Mouse (Mus musculus): ENCODE measurements at regions not wholly inside any gene's neighbourhood (a gene's known extent, or its start where the extent isn't known, plus 50 kb on each side); places are given as distances from the start of the nearest gene placed in this dataset.

DNA sequence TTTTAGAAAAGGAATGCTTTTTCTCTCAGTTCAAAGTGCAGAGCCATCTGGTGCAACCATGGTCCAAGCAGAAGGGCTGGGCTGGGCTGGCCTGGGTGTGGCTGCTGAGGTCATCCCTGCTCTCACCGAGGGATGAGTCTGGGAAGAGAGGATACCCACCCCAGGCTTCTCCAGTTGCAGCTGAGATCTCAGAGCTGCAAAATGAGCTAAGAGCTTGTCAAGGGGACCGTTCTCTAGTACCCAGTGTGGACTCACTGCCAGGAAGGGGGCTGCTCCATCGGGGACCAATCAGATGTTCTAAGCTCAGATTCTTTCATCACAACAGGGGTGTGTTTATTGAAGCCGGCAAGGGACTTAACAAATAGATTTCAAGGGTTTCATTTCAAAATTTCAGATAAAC, 275.6 kb upstream of the Far2 start:
- TF ChIP-seq POLR2A (IDR thresholded peaks at IDR 0.05; ENCODE audit: borderline replicate concordance, low read depth, low read length) (no peak), CTCF (IDR thresholded peaks at IDR 0.05; ENCODE audit: low read depth, low read length) (no peak)

Measured in bone marrow macrophage, adult 2 months (primary cell).